Mouse (Mus musculus) forebrain, postnatal 0 days (tissue): ENCODE data around the gene Ccr6. TPM values are rescaled to one million over a fixed set of nuclear protein-coding genes. Genes with fewer than 3 reads are reported as not detected.

Experiments used
- ATAC-seq: fragments of 200-750 bp; cut with Nextera tagmentation; 2 replicates; pipeline ENCODE4 v1.8.0; 2017; ENCODE audit warnings: mild to moderate bottlenecking, moderate library complexity
- DNase-seq: peaks from one replicate; pipeline ENCODE4 v3.0.0-alpha.2; 2015
- H3K27ac ChIP-seq: fragments of 300-500 bp; sonication (generic); 2 replicates; pipeline ENCODE4 v1.5.1; 2014; ENCODE audit warnings: low read depth, mild to moderate bottlenecking, antibody characterized with exemption, low read length, moderate library complexity, mixed read lengths
- H3K27me3 ChIP-seq: fragments of 300-500 bp; sonication (generic); 2 replicates; pipeline ENCODE4 v1.6.1; 2014; ENCODE audit warnings: mild to moderate bottlenecking, low read length, mixed read lengths; ENCODE audit not compliant: insufficient read depth
- H3K36me3 ChIP-seq: fragments of 300-500 bp; sonication (generic); 2 replicates; pipeline ENCODE4 v1.6.1; 2014; ENCODE audit warnings: mild to moderate bottlenecking, moderate library complexity; ENCODE audit not compliant: insufficient read depth
- H3K4me1 ChIP-seq: fragments of 300-500 bp; sonication (generic); 2 replicates; pipeline ENCODE4 v1.6.1; 2014; ENCODE audit warnings: antibody characterized with exemption; ENCODE audit not compliant: insufficient read depth
- H3K4me2 ChIP-seq: fragments of 300-500 bp; sonication (generic); 2 replicates; pipeline ENCODE4 v1.6.1; 2014; ENCODE audit warnings: low read depth, mild to moderate bottlenecking, moderate library complexity
- H3K4me3 ChIP-seq: fragments of 300-500 bp; sonication (generic); 2 replicates; pipeline ENCODE4 v1.5.1; 2014; ENCODE audit warnings: low read depth, low read length, mixed read lengths
- H3K9ac ChIP-seq: fragments of 300-500 bp; sonication (generic); 2 replicates; pipeline ENCODE4 v1.6.1; 2014; ENCODE audit warnings: mild to moderate bottlenecking
- H3K9me3 ChIP-seq: fragments of 300-500 bp; sonication (generic); 2 replicates; pipeline ENCODE4 v1.6.1; 2016; ENCODE audit warnings: low read length
- CTCF ChIP-seq: sonication (generic); IDR thresholded peaks from 2 replicates; pipeline ENCODE4 v1.5.1; 2016; ENCODE audit warnings: antibody characterized with exemption, control low read depth, low read depth
- WGBS: fragments of 180-500 bp; shearing (Covaris S2); extraction: QIAGEN DNeasy Blood & Tissue Kit; methylation state at CpG from one replicate; pipeline ENCODE4 v1.1.7; 2014; 5-methylcytosine and 5-hydroxymethylcytosine counted together
- polyA plus RNA-seq: library from polyadenylated mRNA; unstranded; fragments of >200 nt; fragmentation: Nextera tagmentation; extraction: Ambion mirVana; gene quantifications from 2 replicates; pipeline ENCODE4 v1.2.1, GENCODE M21; 2015
- total RNA-seq: library from RNA; depleted of rRNA; stranded (reverse); fragments of >200 nt; gene quantifications from 2 replicates; pipeline ENCODE4 v1.2.3, GENCODE M21; 2014

Ccr6 gene
- total and polyA plus RNA-seq, 2 experiments from 2014 or later: not detected

GRCm38 (mm10) chr17:8290736-8291135 is 54.9 kb downstream of the Ccr6 start:
- Histone ChIP-seq H3K27ac (no peak overlapping the region), H3K4me2 (no peak overlapping the region), H3K9ac (no peak overlapping the region), H3K4me3 (no peak overlapping the region), H3K27me3 (no peaks in the 10 kb centered on the region), H3K36me3 (peaks cover 16% of the 10 kb centered on the region; the same call in 1 of the 2 replicates), H3K9me3 (no peaks in the 10 kb centered on the region), H3K4me1 (0 out of 2 replicates have a peak, but pooled peaks cover 4% of the 10 kb centered on the region)
- TF ChIP-seq CTCF: no peak
- DNase-seq: no peak
- ATAC-seq: no peak

GRCm38 (mm10) chr17:8295825-8296224 is 60.0 kb downstream of the Ccr6 start:
- DNase-seq (no peak), ATAC-seq (no peak)
- Histone ChIP-seq H3K4me2 (no peak overlapping the region), H3K27me3 (no peaks in the 10 kb centered on the region), H3K4me1 (no peaks in the 10 kb centered on the region), H3K36me3 (peaks cover 24% of the 10 kb centered on the region; the same call in 1 of the 2 replicates), H3K9me3 (no peaks in the 10 kb centered on the region), H3K27ac (no peak overlapping the region), H3K4me3 (no peak overlapping the region), H3K9ac (no peak overlapping the region)
- peak; percentile 52 for TF ChIP-seq CTCF

- Histone ChIP-seq H3K4me2 (no peak overlapping the region), H3K9ac (no peak overlapping the region), H3K9me3 (no peaks in the 10 kb centered on the region), H3K27me3 (no peaks in the 10 kb centered on the region), H3K27ac (no peak overlapping the region), H3K4me1 (no peaks in the 10 kb centered on the region), H3K4me3 (no peak overlapping the region), H3K36me3 (peaks cover 24% of the 10 kb centered on the region; the same call in 1 of the 2 replicates)
- DNase-seq (no peak), ATAC-seq (no peak)
- 89% methylated on average over 9 of the region's 9 CpGs for WGBS
- no peak for TF ChIP-seq CTCF
Measured at GRCm38 (mm10) chr17:8296313-8296844, 60.5 kb downstream of the Ccr6 start.

- H3K4me2 ChIP-seq: no peak overlapping the region
- no peak overlapping the region for H3K9ac ChIP-seq
- no peaks in the 10 kb centered on the region for H3K9me3 ChIP-seq
- TF ChIP-seq CTCF: no peak
- H3K36me3 ChIP-seq: peaks cover 24% of the 10 kb centered on the region; the same call in 1 of the 2 replicates
- ATAC-seq (no peak), DNase-seq (no peak)
- WGBS: 90% methylated on average over 5 of the region's 5 CpGs
- no peaks in the 10 kb centered on the region for H3K27me3 ChIP-seq
- H3K27ac ChIP-seq: no peak overlapping the region
- H3K4me1 ChIP-seq: no peaks in the 10 kb centered on the region
- H3K4me3 ChIP-seq: no peak overlapping the region
Measured at GRCm38 (mm10) chr17:8297746-8298145, 61.9 kb downstream of the Ccr6 start.

GRCm38 (mm10) chr17:8298281-8298680 is 62.4 kb downstream of the Ccr6 start:
- 85% methylated on average over 2 of the region's 2 CpGs for WGBS
- Histone ChIP-seq H3K27me3 (no peaks in the 10 kb centered on the region), H3K9ac (no peak overlapping the region), H3K4me1 (no peaks in the 10 kb centered on the region), H3K9me3 (no peaks in the 10 kb centered on the region), H3K27ac (no peak overlapping the region), H3K4me2 (no peak overlapping the region), H3K36me3 (peaks cover 22% of the 10 kb centered on the region; the same call in 1 of the 2 replicates), H3K4me3 (no peak overlapping the region)
- no peak for TF ChIP-seq CTCF
- ATAC-seq (no peak), DNase-seq (no peak)

- no peak for DNase-seq
- peaks cover 17% of the 10 kb centered on the region; the same call in 1 of the 2 replicates for H3K36me3 ChIP-seq
- H3K4me3 ChIP-seq: no peak overlapping the region
- TF ChIP-seq CTCF: no peak
- no peak overlapping the region for H3K9ac ChIP-seq
- no peak for ATAC-seq
- H3K27ac ChIP-seq: no peak overlapping the region
- no peaks in the 10 kb centered on the region for H3K9me3 ChIP-seq
- no peaks in the 10 kb centered on the region for H3K27me3 ChIP-seq
- H3K4me2 ChIP-seq: no peak overlapping the region
- no peaks in the 10 kb centered on the region for H3K4me1 ChIP-seq
Measured at GRCm38 (mm10) chr17:8299524-8299923, 63.7 kb downstream of the Ccr6 start.

GRCm38 (mm10) chr17:8301515-8301914 is 65.7 kb downstream of the Ccr6 start:
- no peaks in the 10 kb centered on the region for H3K4me1 ChIP-seq
- H3K36me3 ChIP-seq: peaks cover 12% of the 10 kb centered on the region; the same call in 1 of the 2 replicates
- no peak for TF ChIP-seq CTCF
- H3K9me3 ChIP-seq: no peaks in the 10 kb centered on the region
- DNase-seq: no peak
- WGBS: 75% methylated on average over 4 of the region's 4 CpGs
- H3K9ac ChIP-seq: no peak overlapping the region
- no peak for ATAC-seq
- H3K27me3 ChIP-seq: no peaks in the 10 kb centered on the region
- no peak overlapping the region for H3K27ac ChIP-seq
- H3K4me2 ChIP-seq: no peak overlapping the region
- no peak overlapping the region for H3K4me3 ChIP-seq
